Mouse (Mus musculus): Measurements from ENCODE around the gene Olfr33. TPM values are rescaled to one million over a fixed set of nuclear protein-coding genes. Genes with fewer than 3 reads are reported as not detected.

Olfr33 gene
- total and polyA plus RNA-seq, 3 experiments = not detected

DNA sequence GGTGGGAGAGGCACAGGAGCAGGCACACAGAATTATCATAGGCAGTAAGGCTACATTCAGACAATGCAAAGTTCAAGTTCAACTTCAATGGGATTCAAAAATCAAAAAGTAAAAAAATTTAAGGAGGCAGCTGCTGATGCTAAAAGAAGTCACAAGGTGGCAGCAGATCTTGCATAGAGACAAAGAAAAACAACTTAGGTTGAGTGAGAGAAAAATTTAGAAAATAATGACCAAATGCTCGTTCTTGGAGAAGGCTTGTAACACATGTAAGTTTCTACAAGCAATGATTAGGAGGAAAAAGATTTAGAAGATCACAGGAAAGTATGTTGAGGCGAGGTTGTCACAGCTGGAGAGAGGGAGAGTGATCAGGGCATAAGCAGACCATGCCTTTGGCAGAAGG is 53.5 kb downstream of the Olfr33 start:
- ATAC-seq (ENCODE audit: extremely low read depth, insufficient number of reproducible peaks, low FRiP score, poor library complexity, severe bottlenecking) = no peak
- TF ChIP-seq TAL1 (conservative IDR thresholded peaks at IDR 0.05; ENCODE audit: low read depth, low read length) (no peak), POLR2AphosphoS5 (IDR thresholded peaks at IDR 0.05; ENCODE audit: insufficient replicate concordance, low read depth, low read length) (no peak), GATA2 (IDR thresholded peaks at IDR 0.05; ENCODE audit: borderline replicate concordance, low read depth, low read length) (no peak)
- H3K36me3 ChIP-seq (replicated peaks) = no peaks in the 10 kb centered on the region
- peaks cover 6% of the 10 kb centered on the region; the same call in 1 of the 2 replicates for H3K27me3 ChIP-seq (ENCODE audit: insufficient read depth, low read length)
- no peak for DNase-seq (ENCODE audit: low spot score)
- H3K9me3 ChIP-seq (replicated peaks) = no peaks in the 10 kb centered on the region
- no peak overlapping the region for H3K4me3 ChIP-seq (ENCODE audit: low read depth, low read length)
- no peaks in the 10 kb centered on the region for H3K4me1 ChIP-seq (ENCODE audit: insufficient read depth, low read depth, low read length)

DNA sequence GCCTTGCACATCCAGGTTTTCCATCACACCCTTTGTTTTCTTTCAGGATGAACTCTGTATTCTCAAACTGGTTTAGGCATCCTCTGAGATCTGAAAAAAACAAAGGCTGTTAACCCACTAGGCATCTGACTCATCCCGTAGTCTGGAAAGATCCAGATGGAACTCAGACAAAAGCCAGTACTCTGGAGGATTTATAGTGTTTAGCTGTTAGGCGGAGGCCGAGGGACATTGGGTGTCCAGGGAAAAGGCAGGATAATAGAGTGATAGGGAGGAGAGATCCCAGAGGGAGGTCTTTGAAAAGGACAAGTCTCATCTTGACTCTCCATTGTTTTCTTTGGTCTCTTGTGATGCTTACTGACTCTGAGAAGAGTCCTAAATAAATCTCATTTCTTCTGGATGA is 54.3 kb downstream of the Olfr33 start, which contains the start of gene Olfr556:
Gene Olfr556 (plus strand): TSS at position 301 of the 400 bp plus-strand sequence.
- Histone ChIP-seq H3K4me1 (ENCODE audit: insufficient read depth, low read depth, low read length) (no peaks in the 10 kb centered on the region), H3K27me3 (ENCODE audit: insufficient read depth, low read length) (peaks cover 6% of the 10 kb centered on the region; the same call in 1 of the 2 replicates), H3K4me3 (ENCODE audit: low read depth, low read length) (no peak within 1 kb of the TSS), H3K9me3 (replicated peaks) (no peaks in the 10 kb centered on the region), H3K36me3 (replicated peaks) (no peaks in the 10 kb centered on the region)
- TF ChIP-seq CTCF (IDR thresholded peaks at IDR 0.05; ENCODE audit: low read depth, low read length) (no peak), TAL1 (conservative IDR thresholded peaks at IDR 0.05; ENCODE audit: low read depth, low read length) (no peak), GATA2 (IDR thresholded peaks at IDR 0.05; ENCODE audit: borderline replicate concordance, low read depth, low read length) (no peak), POLR2AphosphoS5 (IDR thresholded peaks at IDR 0.05; ENCODE audit: insufficient replicate concordance, low read depth, low read length) (no peak), GATA1 (IDR thresholded peaks at IDR 0.05; ENCODE audit: borderline replicate concordance, low read length) (no peak)
- DNase-seq (ENCODE audit: low spot score) (no peak), ATAC-seq (ENCODE audit: extremely low read depth, insufficient number of reproducible peaks, low FRiP score, poor library complexity, severe bottlenecking) (no peak)

Other genes starting within 250 kb of the Olfr33 start
Only the 20 nearest of the 32 such genes appear.
- not detected in 2 replicates for gene Olfr549, start 169.2 kb downstream of the Olfr33 start, total RNA-seq (2014; fragmentation: Nextera tagmentation)
- gene Olfr549, start 169.2 kb downstream of the Olfr33 start, total RNA-seq (2017) = 0.05 and 0.23 TPM in 2 replicates
- gene Olfr549, start 169.2 kb downstream of the Olfr33 start, polyA plus RNA-seq (2012) = not detected in 2 replicates
- gene Trim21, start 153.6 kb downstream of the Olfr33 start, total RNA-seq (2014; fragmentation: Nextera tagmentation) = 7.0 and 8.6 TPM in 2 replicates
- gene Trim21, start 153.6 kb downstream of the Olfr33 start, total RNA-seq (2017) = 19.2 and 23.2 TPM in 2 replicates
- 3.2 and 5.4 TPM in 2 replicates for gene Trim21, start 153.6 kb downstream of the Olfr33 start, polyA plus RNA-seq (2012)
- not detected in 2 replicates for gene Olfr550, start 147.6 kb downstream of the Olfr33 start, total RNA-seq (2014; fragmentation: Nextera tagmentation)
- gene Olfr550, start 147.6 kb downstream of the Olfr33 start, total RNA-seq (2017) = 0.06 and 0.11 TPM in 2 replicates
- not detected in 2 replicates for gene Olfr550, start 147.6 kb downstream of the Olfr33 start, polyA plus RNA-seq (2012)
- not detected in 2 replicates for gene Olfr551, start 127.2 kb downstream of the Olfr33 start, total RNA-seq (2014; fragmentation: Nextera tagmentation)
- 0.23 and 0.27 TPM in 2 replicates for gene Olfr551, start 127.2 kb downstream of the Olfr33 start, total RNA-seq (2017)
- gene Olfr551, start 127.2 kb downstream of the Olfr33 start, polyA plus RNA-seq (2012) = not detected in 2 replicates
- not detected in 2 replicates for gene Olfr552, start 121.3 kb downstream of the Olfr33 start, total RNA-seq (2014; fragmentation: Nextera tagmentation)
- gene Olfr552, start 121.3 kb downstream of the Olfr33 start, total RNA-seq (2017) = 0.05 and 0.17 TPM in 2 replicates
- gene Olfr552, start 121.3 kb downstream of the Olfr33 start, polyA plus RNA-seq (2012) = not detected in 2 replicates
- gene Olfr553, start 100.9 kb downstream of the Olfr33 start, total RNA-seq (2014; fragmentation: Nextera tagmentation) = not detected in 2 replicates
- gene Olfr553, start 100.9 kb downstream of the Olfr33 start, total RNA-seq (2017) = 0.12 and 0.22 TPM in 2 replicates
- gene Olfr553, start 100.9 kb downstream of the Olfr33 start, polyA plus RNA-seq (2012) = not detected in 2 replicates
- gene Olfr554, start 80.6 kb downstream of the Olfr33 start, total RNA-seq (2014; fragmentation: Nextera tagmentation) = not detected in 2 replicates
- gene Olfr554, start 80.6 kb downstream of the Olfr33 start, total RNA-seq (2017) = 0.06 and 0.16 TPM in 2 replicates
- gene Olfr554, start 80.6 kb downstream of the Olfr33 start, polyA plus RNA-seq (2012) = not detected in 2 replicates
- not detected in 2 replicates for gene Olfr555, start 60.2 kb downstream of the Olfr33 start, total RNA-seq (2014; fragmentation: Nextera tagmentation)
- 0.17 and 0.22 TPM in 2 replicates for gene Olfr555, start 60.2 kb downstream of the Olfr33 start, total RNA-seq (2017)
- not detected in 2 replicates for gene Olfr555, start 60.2 kb downstream of the Olfr33 start, polyA plus RNA-seq (2012)
- not detected in 2 replicates for gene Olfr556, start 54.2 kb downstream of the Olfr33 start, total RNA-seq (2014; fragmentation: Nextera tagmentation)
- gene Olfr556, start 54.2 kb downstream of the Olfr33 start, total RNA-seq (2017) = 0.23 and 0.27 TPM in 2 replicates
- not detected in 2 replicates for gene Olfr556, start 54.2 kb downstream of the Olfr33 start, polyA plus RNA-seq (2012)
- 12.9 and 19.6 TPM in 2 replicates for gene Trim68, start 31.7 kb downstream of the Olfr33 start, total RNA-seq (2014; fragmentation: Nextera tagmentation)
- 9.6 and 9.9 TPM in 2 replicates for gene Trim68, start 31.7 kb downstream of the Olfr33 start, total RNA-seq (2017)
- gene Trim68, start 31.7 kb downstream of the Olfr33 start, polyA plus RNA-seq (2012) = 2.0 and 2.3 TPM in 2 replicates
- gene Olfr557, start 23.2 kb downstream of the Olfr33 start, total RNA-seq (2014; fragmentation: Nextera tagmentation) = not detected in 2 replicates
- gene Olfr557, start 23.2 kb downstream of the Olfr33 start, total RNA-seq (2017) = 0.06 TPM in 1 of 2 replicates, not detected in the other
- gene Olfr557, start 23.2 kb downstream of the Olfr33 start, polyA plus RNA-seq (2012) = not detected in 2 replicates
- gene Olfr558, start 16.9 kb downstream of the Olfr33 start, total RNA-seq (2014; fragmentation: Nextera tagmentation) = not detected in 2 replicates
- 0.11 and 0.17 TPM in 2 replicates for gene Olfr558, start 16.9 kb downstream of the Olfr33 start, total RNA-seq (2017)
- not detected in 2 replicates for gene Olfr558, start 16.9 kb downstream of the Olfr33 start, polyA plus RNA-seq (2012)
- gene Olfr559, start 8.4 kb upstream of the Olfr33 start, total RNA-seq (2014; fragmentation: Nextera tagmentation) = not detected in 2 replicates
- not detected in 2 replicates for gene Olfr559, start 8.4 kb upstream of the Olfr33 start, total RNA-seq (2017)
- gene Olfr559, start 8.4 kb upstream of the Olfr33 start, polyA plus RNA-seq (2012) = not detected in 2 replicates
- gene Olfr560, start 40.3 kb upstream of the Olfr33 start, total RNA-seq (2014; fragmentation: Nextera tagmentation) = not detected in 2 replicates
- 0.12 and 0.38 TPM in 2 replicates for gene Olfr560, start 40.3 kb upstream of the Olfr33 start, total RNA-seq (2017)
- gene Olfr560, start 40.3 kb upstream of the Olfr33 start, polyA plus RNA-seq (2012) = not detected in 2 replicates
- gene Olfr78, start 40.4 kb upstream of the Olfr33 start, total RNA-seq (2014; fragmentation: Nextera tagmentation) = not detected in 2 replicates
- 0.11 and 0.23 TPM in 2 replicates for gene Olfr78, start 40.4 kb upstream of the Olfr33 start, total RNA-seq (2017)
- gene Olfr78, start 40.4 kb upstream of the Olfr33 start, polyA plus RNA-seq (2012) = not detected in 2 replicates
- gene Olfr561, start 52.2 kb upstream of the Olfr33 start, total RNA-seq (2014; fragmentation: Nextera tagmentation) = not detected in 2 replicates
- gene Olfr561, start 52.2 kb upstream of the Olfr33 start, total RNA-seq (2017) = 0.22 TPM in 1 of 2 replicates, not detected in the other
- gene Olfr561, start 52.2 kb upstream of the Olfr33 start, polyA plus RNA-seq (2012) = not detected in 2 replicates
- not detected in 2 replicates for gene Olfr564, start 84.4 kb upstream of the Olfr33 start, total RNA-seq (2014; fragmentation: Nextera tagmentation)
- gene Olfr564, start 84.4 kb upstream of the Olfr33 start, total RNA-seq (2017) = not detected in 2 replicates
- not detected in 2 replicates for gene Olfr564, start 84.4 kb upstream of the Olfr33 start, polyA plus RNA-seq (2012)
- gene Olfr566, start 139.7 kb upstream of the Olfr33 start, total RNA-seq (2014; fragmentation: Nextera tagmentation) = not detected in 2 replicates
- 0.06 and 0.16 TPM in 2 replicates for gene Olfr566, start 139.7 kb upstream of the Olfr33 start, total RNA-seq (2017)
- gene Olfr566, start 139.7 kb upstream of the Olfr33 start, polyA plus RNA-seq (2012) = not detected in 2 replicates
- not detected in 2 replicates for gene Olfr568, start 158.1 kb upstream of the Olfr33 start, total RNA-seq (2014; fragmentation: Nextera tagmentation)
- not detected in 2 replicates for gene Olfr568, start 158.1 kb upstream of the Olfr33 start, total RNA-seq (2017)
- not detected in 2 replicates for gene Olfr568, start 158.1 kb upstream of the Olfr33 start, polyA plus RNA-seq (2012)
- not detected in 2 replicates for gene Olfr569, start 171.8 kb upstream of the Olfr33 start, total RNA-seq (2014; fragmentation: Nextera tagmentation)
- 0.06 and 0.16 TPM in 2 replicates for gene Olfr569, start 171.8 kb upstream of the Olfr33 start, total RNA-seq (2017)
- not detected in 2 replicates for gene Olfr569, start 171.8 kb upstream of the Olfr33 start, polyA plus RNA-seq (2012)